Mouse (Mus musculus) midbrain, embryonic 11.5 days (tissue): ENCODE data around the gene Kcna7. TPM values are rescaled to one million over a fixed set of nuclear protein-coding genes. Genes with fewer than 3 reads are reported as not detected.

ENCODE experiments used
- ATAC-seq: fragments of 200-750 bp; cut with Nextera tagmentation; 2 replicates; pipeline ENCODE4 v1.8.0; 2017; ENCODE audit warnings: moderate TSS enrichment, moderate library complexity; ENCODE audit not compliant: low FRiP score
- DNase-seq: peaks from one replicate; pipeline ENCODE4 v3.0.0; 2015; ENCODE audit warnings: low spot score; ENCODE audit errors: missing footprints
- H3K27ac ChIP-seq: fragments of 300-500 bp; sonication (generic); 2 replicates; pipeline ENCODE4 v1.5.1; 2014; ENCODE audit warnings: low read depth, low read length
- H3K27me3 ChIP-seq: fragments of 300-500 bp; sonication (generic); 2 replicates; pipeline ENCODE4 v1.6.1; 2014; ENCODE audit warnings: mild to moderate bottlenecking, low read length, moderate library complexity, mixed read lengths; ENCODE audit not compliant: control insufficient read depth, insufficient read depth
- H3K36me3 ChIP-seq: fragments of 300-500 bp; sonication (generic); 2 replicates; pipeline ENCODE4 v1.6.1; 2014; ENCODE audit warnings: mild to moderate bottlenecking, low read length, moderate library complexity, mixed read lengths; ENCODE audit not compliant: control insufficient read depth, insufficient read depth
- H3K4me1 ChIP-seq: fragments of 300-500 bp; sonication (generic); 2 replicates; pipeline ENCODE4 v1.6.1; 2014; ENCODE audit warnings: low read length; ENCODE audit not compliant: control insufficient read depth, insufficient read depth
- H3K4me2 ChIP-seq: fragments of 300-500 bp; sonication (generic); 2 replicates; pipeline ENCODE4 v1.6.1; 2014; ENCODE audit warnings: mild to moderate bottlenecking, moderate library complexity
- H3K4me3 ChIP-seq: fragments of 300-500 bp; sonication (generic); 2 replicates; pipeline ENCODE4 v1.5.1; 2014; ENCODE audit warnings: low read depth, low read length
- H3K9ac ChIP-seq: fragments of 300-500 bp; sonication (generic); 2 replicates; pipeline ENCODE4 v1.6.1; 2014; ENCODE audit warnings: low read length
- H3K9me3 ChIP-seq: fragments of 300-500 bp; sonication (generic); 2 replicates; pipeline ENCODE4 v1.6.1; 2016; ENCODE audit warnings: low read length; ENCODE audit not compliant: control insufficient read depth
- WGBS: fragments of 180-500 bp; shearing (Covaris S2); extraction: QIAGEN DNeasy Blood & Tissue Kit; methylation state at CpG from one replicate; pipeline ENCODE4 v1.1.7; 2014; 5-methylcytosine and 5-hydroxymethylcytosine counted together
- polyA plus RNA-seq: library from polyadenylated mRNA; unstranded; fragments of >200 nt; fragmentation: Nextera tagmentation; extraction: Ambion mirVana; gene quantifications from 2 replicates; pipeline ENCODE4 v1.2.1, GENCODE M21; 2014

The Kcna7 gene
- polyA plus RNA-seq, 1 experiment from 2014 or later, result not detected

DNA sequence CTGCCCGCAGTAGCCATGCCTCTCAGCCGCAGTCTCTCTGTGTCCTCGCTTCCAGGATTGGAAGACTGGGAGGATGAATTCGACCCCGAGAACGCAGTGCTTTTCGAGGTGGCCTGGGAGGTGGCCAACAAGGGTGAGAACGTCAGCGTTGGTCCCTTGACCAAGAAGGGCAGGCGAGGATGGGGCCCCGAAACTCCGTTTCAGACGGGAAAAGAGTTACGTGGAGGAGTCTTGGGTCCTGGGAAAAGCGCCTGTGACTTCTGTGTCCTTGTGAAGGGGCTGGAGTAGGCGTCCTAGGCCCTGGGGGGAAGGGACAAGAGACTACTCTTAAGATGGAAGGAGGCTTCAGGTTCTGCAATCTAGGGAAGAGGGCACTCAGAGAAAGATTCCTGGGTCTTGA is 29.6 kb downstream of the Kcna7 start:
- no peak for DNase-seq
- WGBS, result 5% methylated on average over 16 of the region's 16 CpGs
- Histone ChIP-seq H3K27me3 (no peaks in the 10 kb centered on the region), H3K36me3 (no peaks in the 10 kb centered on the region), H3K9me3 (no peaks in the 10 kb centered on the region), H3K27ac (no peak overlapping the region), H3K4me2 (peak overlapping the region; percentile 91), H3K4me1 (peaks cover 31% of the 10 kb centered on the region), H3K4me3 (peak overlapping the region; percentile 59), H3K9ac (peak overlapping the region; percentile 80)
- peak; percentile 39; the same call in 1 of the 2 replicates for ATAC-seq

- peaks cover 31% of the 10 kb centered on the region for H3K4me1 ChIP-seq
- ATAC-seq, result no peak
- H3K27me3 ChIP-seq, result no peaks in the 10 kb centered on the region
- peak overlapping the region; percentile 16; the same call in 1 of the 2 replicates for H3K9ac ChIP-seq
- no peak overlapping the region for H3K27ac ChIP-seq
- H3K4me3 ChIP-seq, result no peak overlapping the region
- no peaks in the 10 kb centered on the region for H3K9me3 ChIP-seq
- WGBS, result 88% methylated on average over 5 of the region's 5 CpGs
- no peak overlapping the region for H3K4me2 ChIP-seq
- no peaks in the 10 kb centered on the region for H3K36me3 ChIP-seq
- DNase-seq, result peak; percentile 47
Measured at GRCm38 (mm10) chr7:45436444-45436843, 31.0 kb downstream of the Kcna7 start.

- H3K9ac ChIP-seq, result no peak overlapping the region
- ATAC-seq, result no peak
- peaks cover 31% of the 10 kb centered on the region for H3K4me1 ChIP-seq
- no peak overlapping the region for H3K27ac ChIP-seq
- peak; percentile 61 for DNase-seq
- H3K27me3 ChIP-seq, result no peaks in the 10 kb centered on the region
- no peaks in the 10 kb centered on the region for H3K36me3 ChIP-seq
- H3K4me3 ChIP-seq, result no peak overlapping the region
- H3K9me3 ChIP-seq, result no peaks in the 10 kb centered on the region
- H3K4me2 ChIP-seq, result no peak overlapping the region
- 31% methylated on average over 6 of the region's 6 CpGs for WGBS
Measured at GRCm38 (mm10) chr7:45437046-45437445, 31.6 kb downstream of the Kcna7 start.

DNA sequence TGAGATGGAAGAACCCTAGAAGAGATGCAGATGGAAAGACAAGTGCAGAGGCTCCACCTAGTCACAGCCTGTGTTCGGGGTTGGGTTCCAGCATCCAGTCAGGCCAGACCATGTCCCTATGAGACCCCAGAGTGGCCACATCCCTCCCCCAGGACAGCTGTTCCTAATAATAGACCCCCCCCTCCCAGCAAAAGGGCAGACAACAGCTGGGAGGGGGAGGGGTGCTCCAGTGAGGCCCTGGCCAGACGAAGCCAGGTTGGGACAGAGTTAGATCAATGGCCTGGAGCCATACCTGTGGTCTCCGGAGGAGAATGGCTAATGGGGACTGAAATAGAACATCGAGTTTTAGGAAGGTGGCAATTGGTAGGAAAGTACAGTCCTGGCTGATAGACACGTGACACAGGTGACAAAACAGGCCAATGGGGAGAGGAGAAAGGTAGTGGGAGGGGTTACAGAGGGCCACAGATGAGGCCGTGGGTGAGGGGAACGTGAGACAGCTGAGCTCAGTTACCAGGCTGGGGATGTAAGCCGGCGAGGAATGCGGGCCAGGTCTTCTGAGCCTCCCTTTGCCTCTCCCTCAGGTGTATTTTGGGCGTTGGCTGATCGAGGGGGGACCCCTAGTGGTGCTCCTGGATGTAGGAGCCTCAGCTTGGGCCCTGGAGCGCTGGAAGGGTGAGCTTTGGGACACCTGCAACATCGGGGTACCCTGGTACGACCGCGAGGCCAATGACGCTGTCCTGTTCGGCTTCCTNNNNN is 32.2 kb downstream of the Kcna7 start, which contains the start of gene Ruvbl2:
Gene Ruvbl2, minus strand, starts transcription at position 576 of the 756 bp plus-strand sequence.
- no peak within 1 kb of the TSS for H3K27ac ChIP-seq
- H3K9me3 ChIP-seq, result no peaks in the 10 kb centered on the region
- H3K36me3 ChIP-seq, result no peaks in the 10 kb centered on the region
- ATAC-seq (no peak), DNase-seq (peak; percentile 85)
- no peak within 1 kb of the TSS for H3K9ac ChIP-seq
- H3K4me1 ChIP-seq, result peaks cover 31% of the 10 kb centered on the region
- 21% methylated on average over 19 of the region's 19 CpGs for WGBS
- no peak within 1 kb of the TSS for H3K4me2 ChIP-seq
- no peaks in the 10 kb centered on the region for H3K27me3 ChIP-seq
- no peak within 1 kb of the TSS for H3K4me3 ChIP-seq

- WGBS, result 92% methylated on average over 22 of the region's 22 CpGs
- H3K9me3 ChIP-seq, result no peaks in the 10 kb centered on the region
- H3K4me1 ChIP-seq, result no peaks in the 10 kb centered on the region
- H3K27ac ChIP-seq, result no peak overlapping the region
- H3K9ac ChIP-seq, result no peak overlapping the region
- no peaks in the 10 kb centered on the region for H3K27me3 ChIP-seq
- no peak overlapping the region for H3K4me2 ChIP-seq
- H3K36me3 ChIP-seq, result peaks cover 10% of the 10 kb centered on the region; the same call in 1 of the 2 replicates
- no peak overlapping the region for H3K4me3 ChIP-seq
- no peak for ATAC-seq
- DNase-seq, result peak; percentile 41
Measured at GRCm38 (mm10) chr7:45443526-45444420, 38.3 kb downstream of the Kcna7 start.

DNA sequence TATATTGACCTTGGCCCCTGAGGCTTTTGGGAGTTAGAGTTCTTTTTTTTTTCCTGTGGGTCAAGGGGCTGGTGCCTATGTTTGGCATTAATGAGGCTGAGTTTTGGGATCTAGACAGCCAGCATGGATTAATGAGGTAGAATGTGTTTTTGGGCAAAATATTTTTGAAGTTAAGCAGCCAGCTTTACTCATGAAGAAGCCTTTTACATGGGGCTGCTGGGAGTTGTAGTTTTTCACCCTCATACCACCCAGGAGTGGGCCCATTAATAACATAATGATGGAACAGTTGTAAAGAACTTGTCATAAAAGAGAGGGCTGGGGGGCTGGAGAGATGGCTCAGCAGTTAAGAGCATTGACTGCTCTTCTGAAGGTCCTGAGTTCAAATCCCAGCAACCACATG is 41.1 kb downstream of the Kcna7 start:
- Histone ChIP-seq H3K27ac (no peak overlapping the region), H3K27me3 (no peaks in the 10 kb centered on the region), H3K9ac (no peak overlapping the region), H3K4me1 (no peaks in the 10 kb centered on the region), H3K4me2 (no peak overlapping the region), H3K9me3 (no peaks in the 10 kb centered on the region), H3K36me3 (peaks cover 10% of the 10 kb centered on the region), H3K4me3 (no peak overlapping the region)
- ATAC-seq, result no peak
- no peak for DNase-seq

GRCm38 (mm10) chr7:45447325-45447990 is 42.0 kb downstream of the Kcna7 start:
- no peak overlapping the region for H3K4me3 ChIP-seq
- no peak overlapping the region for H3K9ac ChIP-seq
- no peaks in the 10 kb centered on the region for H3K4me1 ChIP-seq
- peaks cover 10% of the 10 kb centered on the region for H3K36me3 ChIP-seq
- no peak overlapping the region for H3K4me2 ChIP-seq
- no peaks in the 10 kb centered on the region for H3K27me3 ChIP-seq
- no peaks in the 10 kb centered on the region for H3K9me3 ChIP-seq
- ATAC-seq, result no peak
- 34% methylated on average over 11 of the region's 11 CpGs for WGBS
- DNase-seq, result peak; percentile 85
- H3K27ac ChIP-seq, result no peak overlapping the region

DNA sequence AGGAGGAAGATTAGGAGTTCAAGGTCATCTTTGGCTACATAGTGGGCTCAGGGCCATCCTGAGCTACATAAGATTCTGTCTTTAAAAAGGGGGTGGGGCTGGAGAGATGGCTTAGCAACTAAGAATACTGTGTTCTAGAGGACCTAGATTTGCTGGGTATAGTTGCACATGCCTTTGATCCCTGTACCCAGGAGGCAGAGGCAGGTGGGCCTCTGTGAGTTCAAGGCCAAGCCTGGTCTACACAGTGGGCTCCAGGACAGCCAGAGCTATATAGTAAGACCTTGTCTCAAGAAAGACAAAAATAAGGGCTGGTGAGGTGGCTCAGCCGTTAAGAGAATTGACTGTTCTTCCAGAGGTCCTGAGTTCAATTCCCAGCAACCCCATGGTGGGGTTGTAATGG is 44.5 kb downstream of the Kcna7 start:
- WGBS, result 100% methylated on average over 1 of the region's 1 CpGs
- DNase-seq, result peak; percentile 77
- Histone ChIP-seq H3K9ac (no peak overlapping the region), H3K36me3 (peaks cover 4% of the 10 kb centered on the region), H3K4me1 (no peaks in the 10 kb centered on the region), H3K27ac (no peak overlapping the region), H3K27me3 (no peaks in the 10 kb centered on the region), H3K4me2 (no peak overlapping the region), H3K4me3 (no peak overlapping the region), H3K9me3 (no peaks in the 10 kb centered on the region)
- ATAC-seq, result no peak
